Mouse (Mus musculus) E14TG2a.4 (cell line): ENCODE measurements at regions not wholly inside any gene's neighbourhood (a gene's known extent, or its start where the extent isn't known, plus 50 kb on each side); places are given as distances from the start of the nearest gene placed in this dataset.

ENCODE experiments used
- CTCF ChIP-seq: conservative IDR thresholded peaks from 2 replicates; pipeline ENCODE4 v1.5.1; 2014; ENCODE audit warnings: low read length
- NANOG ChIP-seq: IDR thresholded peaks from 2 replicates; pipeline ENCODE4 v1.6.1; 2014; ENCODE audit warnings: borderline replicate concordance, low read length, mixed read lengths
- POU5F1 ChIP-seq: IDR thresholded peaks from 2 replicates; pipeline ENCODE4 v1.6.1; 2014; ENCODE audit warnings: low read length, borderline replicate concordance

DNA sequence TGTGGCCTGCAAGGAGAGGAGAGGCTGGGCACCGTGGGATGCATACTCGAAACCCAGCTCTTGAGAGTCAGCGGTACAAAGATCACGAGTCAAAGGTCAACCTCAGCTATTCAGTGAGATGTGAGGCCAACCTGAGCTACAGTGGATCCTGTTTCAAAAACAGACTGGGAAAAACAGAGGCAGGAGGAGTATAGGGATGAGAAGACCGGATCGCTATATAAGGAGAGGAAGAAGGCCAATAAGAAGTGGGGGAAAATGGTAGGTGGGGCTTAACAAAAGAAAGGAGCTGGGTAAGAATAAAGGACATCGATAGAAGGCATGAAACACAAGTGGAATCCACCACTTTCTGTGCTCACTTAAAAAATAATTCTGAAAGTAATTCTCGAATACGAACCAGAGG, 70.2 kb downstream of the Gm21962 start:
- TF ChIP-seq CTCF (no peak), NANOG (no peak), POU5F1 (no peak)
